Mouse (Mus musculus) embryonic facial prominence, embryonic 10.5 days (tissue): ENCODE data around the gene Ttc39a. TPM values are rescaled to one million over a fixed set of nuclear protein-coding genes. Genes with fewer than 3 reads are reported as not detected.

Source experiments
- DNase-seq: peaks from one replicate; pipeline ENCODE4 v3.0.0-alpha.2; 2017; ENCODE audit warnings: low spot score
- H3K27ac ChIP-seq: fragments of 300-500 bp; sonication (generic); replicated peaks from 2 replicates; pipeline ENCODE4 v1.5.1; 2016; ENCODE audit warnings: mild to moderate bottlenecking
- H3K27me3 ChIP-seq: fragments of 300-500 bp; sonication (generic); replicated peaks from 2 replicates; pipeline ENCODE4 v1.6.1; 2016; ENCODE audit warnings: low read depth, mild to moderate bottlenecking; ENCODE audit not compliant: poor library complexity, severe bottlenecking
- H3K36me3 ChIP-seq: fragments of 300-500 bp; sonication (generic); replicated peaks from 2 replicates; pipeline ENCODE4 v1.6.1; 2016; ENCODE audit warnings: mild to moderate bottlenecking, moderate library complexity
- H3K4me1 ChIP-seq: fragments of 300-500 bp; sonication (generic); 2 replicates; pipeline ENCODE4 v1.6.1; 2016
- H3K4me3 ChIP-seq: fragments of 300-500 bp; sonication (generic); 2 replicates; pipeline ENCODE4 v1.5.1; 2016; ENCODE audit warnings: mild to moderate bottlenecking, moderate library complexity
- H3K9me3 ChIP-seq: fragments of 300-500 bp; sonication (generic); 2 replicates; pipeline ENCODE4 v1.6.1; 2016; ENCODE audit warnings: mild to moderate bottlenecking
- WGBS: fragments of 180-500 bp; shearing (Covaris S2); methylation state at CpG from one replicate; pipeline ENCODE4 v1.1.7; 2016; 5-methylcytosine and 5-hydroxymethylcytosine counted together
- polyA plus RNA-seq: library from polyadenylated mRNA; unstranded; fragments of >200 nt; fragmentation: Nextera tagmentation; extraction: Ambion mirVana; gene quantifications from 2 replicates; pipeline ENCODE4 v1.2.1, GENCODE M21; 2016

The Ttc39a gene
- polyA plus RNA-seq, 1 experiment from 2014 or later: 5.3 TPM

DNA sequence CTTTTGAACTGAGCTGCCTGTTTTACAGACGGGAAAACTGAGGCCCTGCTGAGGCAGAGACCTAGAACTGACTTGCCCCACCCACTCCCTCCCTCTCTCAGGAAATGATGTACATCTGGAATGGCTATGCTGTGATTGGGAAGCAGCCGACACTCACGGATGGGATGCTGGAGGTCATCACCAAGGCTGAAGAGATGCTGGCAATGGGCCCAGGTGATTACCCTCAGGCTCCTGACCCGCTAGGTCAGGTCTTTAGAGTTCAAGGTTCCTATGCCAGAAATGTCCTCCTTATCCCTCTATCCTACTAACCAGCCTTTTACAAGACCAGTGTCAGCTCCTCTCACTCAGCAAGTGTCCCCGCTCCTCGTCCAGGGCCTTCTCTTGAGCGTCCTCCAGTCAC is 35.7 kb downstream of the Ttc39a start:
- Histone ChIP-seq H3K9me3 (no peaks in the 10 kb centered on the region), H3K4me1 (peaks cover 13% of the 10 kb centered on the region; the same call in 1 of the 2 replicates), H3K27ac (no peak overlapping the region), H3K27me3 (no peaks in the 10 kb centered on the region), H3K4me3 (no peak overlapping the region), H3K36me3 (peaks cover 21% of the 10 kb centered on the region)
- DNase-seq: no peak
- 90% methylated on average over 7 of the region's 7 CpGs for WGBS

DNA sequence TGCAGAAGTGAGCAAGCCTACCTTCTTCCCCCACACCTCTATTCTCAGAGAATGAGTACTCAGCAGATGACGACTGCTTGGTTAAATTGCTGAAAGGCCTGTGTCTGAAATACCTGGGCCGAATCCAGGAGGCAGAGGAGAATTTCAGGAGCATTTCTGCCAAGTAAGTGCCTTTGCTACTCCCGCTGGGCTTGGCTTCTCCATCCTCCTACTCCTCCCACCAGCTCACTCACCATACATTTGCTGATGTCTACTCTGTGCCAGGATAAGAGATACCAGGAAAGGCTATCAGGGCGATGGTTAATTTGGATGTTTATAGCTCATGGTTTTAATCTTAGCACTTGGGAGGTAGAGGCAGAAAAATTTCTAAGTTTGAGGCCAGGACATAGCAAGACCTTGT is 36.2 kb downstream of the Ttc39a start:
- Histone ChIP-seq H3K36me3 (peaks cover 21% of the 10 kb centered on the region), H3K9me3 (no peaks in the 10 kb centered on the region), H3K4me1 (peaks cover 13% of the 10 kb centered on the region; the same call in 1 of the 2 replicates), H3K27ac (no peak overlapping the region), H3K4me3 (no peak overlapping the region), H3K27me3 (no peaks in the 10 kb centered on the region)
- DNase-seq: no peak
- WGBS: 92% methylated on average over 4 of the region's 4 CpGs

DNA sequence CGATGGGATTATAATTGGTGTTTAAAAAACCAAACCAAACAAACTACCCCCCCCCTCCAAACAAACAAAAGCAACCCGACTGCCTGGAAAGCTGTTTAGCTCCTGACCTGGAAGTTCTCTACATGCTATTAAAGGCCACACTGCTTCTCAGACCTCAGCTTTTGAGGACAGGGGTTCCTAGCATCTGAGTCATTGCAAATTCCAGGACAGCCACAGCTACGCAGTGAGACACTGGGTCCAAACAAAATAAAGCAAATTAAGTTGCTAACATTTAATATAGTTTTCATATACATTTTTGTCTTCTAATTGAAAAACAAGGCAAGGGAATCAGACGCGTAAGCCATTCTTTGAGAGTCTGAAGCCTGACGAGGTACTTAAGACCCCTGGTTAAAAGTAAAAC is 38.0 kb downstream of the Ttc39a start:
- Histone ChIP-seq H3K4me1 (peaks cover 7% of the 10 kb centered on the region; the same call in 1 of the 2 replicates), H3K27me3 (no peaks in the 10 kb centered on the region), H3K27ac (no peak overlapping the region), H3K9me3 (no peaks in the 10 kb centered on the region), H3K4me3 (no peak overlapping the region), H3K36me3 (peaks cover 26% of the 10 kb centered on the region)
- DNase-seq: no peak
- WGBS: 77% methylated on average over 6 of the region's 6 CpGs

DNA sequence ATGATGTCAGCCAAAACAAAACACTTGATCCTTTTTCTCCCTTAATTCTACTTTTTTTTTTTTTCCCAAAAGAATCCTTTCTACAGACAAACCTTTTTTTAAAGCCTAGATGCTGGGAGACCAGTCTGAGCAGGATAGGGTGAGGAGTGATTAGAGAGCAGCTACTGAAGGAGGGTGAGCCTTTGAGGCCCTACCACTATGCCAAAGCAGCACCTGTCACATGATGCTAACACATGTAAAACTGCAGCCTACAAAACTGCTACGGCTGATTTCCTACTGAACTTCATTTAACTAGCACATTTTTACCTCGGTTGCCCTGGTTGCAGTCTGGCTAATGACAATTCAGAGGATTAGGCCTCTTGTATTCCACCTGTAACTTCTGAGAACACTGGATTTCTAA is 38.5 kb downstream of the Ttc39a start:
- Histone ChIP-seq H3K27me3 (no peaks in the 10 kb centered on the region), H3K27ac (no peak overlapping the region), H3K4me3 (no peak overlapping the region), H3K36me3 (peaks cover 30% of the 10 kb centered on the region), H3K4me1 (peaks cover 5% of the 10 kb centered on the region; the same call in 1 of the 2 replicates), H3K9me3 (no peaks in the 10 kb centered on the region)
- WGBS: 81% methylated on average over 2 of the region's 2 CpGs
- DNase-seq: no peak

DNA sequence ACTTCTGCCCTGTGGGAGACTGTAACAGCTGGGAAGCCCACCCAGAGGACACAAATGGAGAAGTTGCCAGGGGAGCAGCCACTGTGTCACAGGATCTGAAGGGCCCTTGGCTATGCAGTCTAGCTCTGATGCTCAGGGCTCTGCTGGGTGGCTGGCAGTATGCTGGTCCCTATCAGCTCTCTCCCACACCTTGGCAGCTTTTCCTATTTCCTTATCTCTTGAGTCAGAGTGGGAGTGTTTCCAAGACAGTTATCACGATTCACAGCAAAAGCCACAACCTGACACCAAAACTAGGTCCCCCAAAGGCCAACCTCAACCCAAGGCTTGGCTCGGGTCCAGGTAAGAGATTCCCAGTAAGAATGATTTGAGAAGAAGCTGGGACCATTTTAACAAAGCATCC is 39.0 kb downstream of the Ttc39a start:
- WGBS: 86% methylated on average over 2 of the region's 2 CpGs
- DNase-seq: no peak
- Histone ChIP-seq H3K4me3 (no peak overlapping the region), H3K27ac (no peak overlapping the region), H3K27me3 (no peaks in the 10 kb centered on the region), H3K9me3 (no peaks in the 10 kb centered on the region), H3K4me1 (peaks cover under 1% of the 10 kb centered on the region; the same call in 1 of the 2 replicates), H3K36me3 (peaks cover 32% of the 10 kb centered on the region)

DNA sequence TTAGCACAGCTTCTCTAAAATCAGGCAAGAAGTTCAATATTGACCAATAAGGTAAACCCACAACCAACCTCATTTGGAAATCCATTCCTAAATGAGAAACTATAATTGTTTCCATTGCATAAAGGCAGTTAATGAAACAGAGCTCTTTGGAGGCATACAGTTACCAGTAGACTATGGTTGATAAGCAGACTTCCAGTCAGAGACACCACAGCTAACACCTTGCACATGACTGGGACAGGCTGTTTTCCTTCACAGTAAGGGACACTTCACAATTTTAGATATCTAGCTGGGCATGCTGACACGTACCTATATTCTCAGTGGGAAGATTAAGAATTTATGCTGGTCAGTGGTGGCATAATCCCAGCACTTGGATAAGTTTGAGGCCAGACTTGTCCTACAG is 39.5 kb downstream of the Ttc39a start:
- H3K27ac ChIP-seq: no peak overlapping the region
- no peak for DNase-seq
- H3K4me1 ChIP-seq: no peaks in the 10 kb centered on the region
- no peak overlapping the region for H3K4me3 ChIP-seq
- WGBS: 84% methylated on average over 1 of the region's 1 CpGs
- peaks cover 33% of the 10 kb centered on the region for H3K36me3 ChIP-seq
- no peaks in the 10 kb centered on the region for H3K9me3 ChIP-seq
- H3K27me3 ChIP-seq: no peaks in the 10 kb centered on the region

DNA sequence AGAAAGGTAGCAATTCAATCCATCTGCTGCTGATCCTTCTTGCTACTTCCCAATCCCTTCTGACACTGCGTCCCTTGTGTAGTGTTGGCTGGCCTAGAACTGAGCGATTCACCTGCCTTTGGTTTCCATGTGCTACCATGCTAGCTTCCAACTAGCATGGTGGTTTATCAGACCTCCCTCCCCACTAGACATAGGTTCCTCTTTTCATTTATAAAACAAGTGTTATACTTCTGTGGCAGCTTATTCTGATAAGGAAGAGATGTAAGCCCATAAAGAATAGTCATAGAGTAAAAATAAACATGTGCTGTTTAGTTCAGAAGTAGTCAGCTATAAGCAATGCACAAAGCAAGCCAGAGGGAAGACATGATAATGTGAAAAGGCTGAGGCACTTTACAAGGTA is 42.1 kb downstream of the Ttc39a start:
- 95% methylated on average over 2 of the region's 2 CpGs for WGBS
- no peaks in the 10 kb centered on the region for H3K9me3 ChIP-seq
- no peak overlapping the region for H3K4me3 ChIP-seq
- peaks cover 40% of the 10 kb centered on the region for H3K36me3 ChIP-seq
- no peaks in the 10 kb centered on the region for H3K27me3 ChIP-seq
- DNase-seq: no peak
- no peak overlapping the region for H3K27ac ChIP-seq
- H3K4me1 ChIP-seq: no peaks in the 10 kb centered on the region

DNA sequence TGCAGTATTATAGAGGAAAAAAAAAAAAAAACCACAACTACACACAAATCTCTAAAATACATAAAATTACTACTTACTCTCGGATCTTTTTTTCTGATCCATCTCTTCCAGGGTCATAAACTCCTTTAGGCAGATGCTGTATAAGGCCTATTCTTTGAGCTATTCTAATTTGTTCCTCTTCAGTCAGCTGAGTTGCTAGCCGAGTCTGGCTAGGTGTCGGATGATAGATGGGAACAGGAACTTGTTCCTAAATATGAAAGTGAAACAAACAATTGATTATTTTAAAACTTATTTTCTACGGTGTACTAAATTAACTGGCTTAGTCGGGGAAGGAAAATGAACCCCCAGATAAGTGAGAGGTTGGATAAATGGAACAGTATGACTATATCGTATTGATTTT is 50.4 kb downstream of the Ttc39a start:
- Histone ChIP-seq H3K36me3 (peaks cover 36% of the 10 kb centered on the region), H3K27me3 (no peaks in the 10 kb centered on the region), H3K4me3 (no peak overlapping the region), H3K27ac (no peak overlapping the region), H3K4me1 (no peaks in the 10 kb centered on the region), H3K9me3 (no peaks in the 10 kb centered on the region)
- 95% methylated on average over 6 of the region's 6 CpGs for WGBS
- no peak for DNase-seq

DNA sequence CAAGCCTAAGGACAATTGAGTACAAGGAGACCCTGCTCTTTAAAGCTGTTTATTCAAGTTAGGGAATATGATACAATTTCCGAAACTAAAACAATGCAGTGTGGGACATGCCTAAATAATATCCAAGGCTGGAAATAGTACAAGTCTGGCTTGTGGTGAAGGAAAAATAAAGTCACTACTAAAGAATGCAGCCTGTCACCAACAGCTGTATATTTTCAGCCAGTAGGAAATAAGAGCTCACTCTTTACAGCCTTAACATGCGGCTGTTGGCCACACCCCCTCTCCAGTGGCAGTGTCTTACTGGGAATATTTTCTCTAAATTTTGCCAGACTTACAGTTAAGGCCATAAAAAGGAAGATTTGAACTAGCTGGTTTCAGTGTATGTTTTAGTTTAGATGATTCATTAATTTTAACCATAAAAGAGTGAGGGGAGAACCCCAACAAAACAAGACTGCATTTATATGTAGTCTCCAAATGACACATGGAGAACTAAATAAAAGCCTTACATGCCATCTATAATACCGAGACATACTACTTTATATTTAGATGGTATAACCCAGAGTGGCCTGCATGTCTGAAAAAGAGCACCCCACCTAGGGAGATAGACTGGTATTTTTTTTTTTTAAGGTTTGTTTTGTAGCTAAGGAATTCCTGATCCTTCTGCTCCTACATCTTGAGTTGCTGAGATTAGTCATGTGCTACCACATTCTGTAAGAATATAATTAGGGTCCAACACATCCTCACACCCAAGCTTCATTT is 54.2 kb downstream of the Ttc39a start:
- Histone ChIP-seq H3K9me3 (no peaks in the 10 kb centered on the region), H3K27ac (no peak overlapping the region)

DNA sequence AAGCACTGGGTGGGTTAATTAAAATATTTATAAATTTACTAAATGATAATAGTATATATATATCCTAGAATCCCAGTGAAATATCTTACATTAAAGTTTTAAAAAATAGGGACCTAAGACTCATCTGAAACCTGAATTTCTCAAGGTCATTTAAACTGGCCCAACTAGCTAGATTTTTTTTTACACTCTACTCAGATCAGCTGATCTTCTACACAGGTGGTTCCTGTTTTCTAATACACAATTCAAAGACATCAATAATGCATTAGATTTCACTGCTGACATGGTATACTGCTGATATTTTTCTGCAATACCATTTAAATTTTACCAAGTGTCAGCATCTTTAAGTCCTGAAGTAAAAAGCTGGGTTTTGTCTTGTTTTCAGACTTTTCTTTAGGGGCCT is 57.5 kb downstream of the Ttc39a start:
- H3K27ac ChIP-seq: no peak overlapping the region
- no peaks in the 10 kb centered on the region for H3K36me3 ChIP-seq
- no peaks in the 10 kb centered on the region for H3K9me3 ChIP-seq
- no peak for DNase-seq
- no peaks in the 10 kb centered on the region for H3K4me1 ChIP-seq
- H3K27me3 ChIP-seq: no peaks in the 10 kb centered on the region
- H3K4me3 ChIP-seq: no peak overlapping the region

More for the DNA sequence above, 54.2 kb downstream of the Ttc39a start:
- Histone ChIP-seq H3K36me3 (peaks cover 5% of the 10 kb centered on the region), H3K27me3 (no peaks in the 10 kb centered on the region), H3K4me3 (no peak overlapping the region), H3K4me1 (no peaks in the 10 kb centered on the region)
- no peak for DNase-seq
- WGBS: 76% methylated on average over 3 of the region's 3 CpGs

DNA sequence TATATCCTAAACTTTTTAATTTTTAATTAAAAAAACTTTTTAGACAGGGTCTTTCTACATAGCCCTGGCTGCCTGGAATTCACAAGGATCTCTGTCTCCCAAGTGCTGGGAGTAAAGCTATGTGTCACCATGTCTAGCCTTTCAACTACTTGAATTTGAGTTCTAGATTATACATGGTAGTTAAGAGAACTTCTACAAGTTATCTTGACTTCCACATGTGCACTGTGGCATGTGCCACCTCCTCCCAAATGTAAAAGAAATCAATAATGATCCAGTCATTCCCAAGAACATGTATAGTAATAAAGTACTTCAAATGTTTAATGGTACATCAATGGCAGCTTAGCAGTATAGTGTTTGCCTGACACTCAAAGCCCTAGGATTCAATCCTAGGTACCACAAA is 61.3 kb downstream of the Ttc39a start:
- Histone ChIP-seq H3K36me3 (peaks cover 13% of the 10 kb centered on the region), H3K4me3 (no peak overlapping the region), H3K9me3 (no peaks in the 10 kb centered on the region), H3K27me3 (no peaks in the 10 kb centered on the region), H3K4me1 (0 out of 2 replicates have a peak, but pooled peaks cover 4% of the 10 kb centered on the region), H3K27ac (no peak overlapping the region)
- DNase-seq: no peak

DNA sequence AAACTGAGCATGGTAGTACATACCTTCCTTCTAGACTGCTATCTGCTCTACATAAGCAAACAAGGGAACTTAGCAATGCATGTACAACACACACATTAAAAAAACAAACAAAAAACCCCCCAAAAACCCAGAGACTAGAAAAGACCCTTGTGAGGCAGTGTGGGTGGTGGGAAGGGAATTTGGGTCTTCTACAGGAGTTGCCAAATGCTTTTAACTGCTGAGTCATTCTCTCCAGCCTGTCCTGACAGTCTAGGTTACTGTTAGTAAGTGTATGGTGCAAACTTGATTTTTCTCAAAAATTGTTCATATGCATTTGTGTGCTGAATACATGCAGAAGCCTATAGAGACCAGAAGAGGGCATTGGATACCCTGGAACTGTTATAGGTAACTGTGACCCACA is 65.2 kb downstream of the Ttc39a start:
- no peak overlapping the region for H3K4me3 ChIP-seq
- H3K9me3 ChIP-seq: no peaks in the 10 kb centered on the region
- peaks cover 21% of the 10 kb centered on the region for H3K36me3 ChIP-seq
- H3K27me3 ChIP-seq: no peaks in the 10 kb centered on the region
- H3K4me1 ChIP-seq: peaks cover 15% of the 10 kb centered on the region
- H3K27ac ChIP-seq: no peak overlapping the region
- DNase-seq: no peak

DNA sequence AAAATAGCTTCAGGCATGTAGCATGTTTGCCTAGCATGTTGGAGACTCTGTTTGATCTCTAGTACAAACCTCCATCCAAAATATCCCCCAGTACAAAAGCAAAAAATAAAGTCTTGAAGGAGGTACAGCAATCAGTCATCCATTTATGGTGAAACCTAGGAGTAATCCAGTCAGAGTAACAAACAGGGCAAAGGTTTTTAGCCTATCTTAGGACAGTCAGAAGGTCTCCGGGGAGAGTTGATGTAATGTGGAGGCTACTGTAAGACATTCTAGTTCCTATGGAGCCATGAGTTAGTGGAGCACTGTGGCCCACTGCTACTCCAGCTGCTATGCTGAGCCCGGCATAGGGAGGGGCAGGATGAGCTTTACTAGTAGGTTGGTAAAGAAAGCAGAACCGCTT is 66.1 kb downstream of the Ttc39a start:
- Histone ChIP-seq H3K27ac (no peak overlapping the region), H3K4me3 (no peak overlapping the region), H3K27me3 (no peaks in the 10 kb centered on the region), H3K9me3 (no peaks in the 10 kb centered on the region), H3K36me3 (peaks cover 21% of the 10 kb centered on the region), H3K4me1 (peaks cover 15% of the 10 kb centered on the region)
- no peak for DNase-seq
- WGBS: 90% methylated on average over 3 of the region's 3 CpGs
